Mouse (Mus musculus) small intestine, adult 2 months (tissue): ENCODE measurements around the gene Ppp2r2d.

Source experiments
- CTCF ChIP-seq: fragments of 200-500 bp; IDR thresholded peaks from 2 replicates; pipeline ENCODE4 v1.5.1; 2012; ENCODE audit warnings: low read depth, mild to moderate bottlenecking, control low read depth, inconsistent platforms, low read length, moderate library complexity, mixed read lengths; ENCODE audit not compliant: insufficient replicate concordance, insufficient read length; ENCODE audit errors: extremely low read depth
- POLR2A ChIP-seq: fragments of 200-500 bp; IDR thresholded peaks from 2 replicates; pipeline ENCODE4 v1.6.1; 2012; ENCODE audit warnings: low read depth, mild to moderate bottlenecking, control low read depth, inconsistent platforms, low read length, moderate library complexity

- TF ChIP-seq CTCF: no peak
- no peak for TF ChIP-seq POLR2A
Measured at GRCm38 (mm10) chr7:138898122-138898521, 52.2 kb downstream of the Ppp2r2d start.
